Mouse (Mus musculus) urinary bladder, postnatal 10 days (tissue): ENCODE data around the gene Tsc22d2.

Source experiments
- DNase-seq: peaks from one replicate; pipeline ENCODE4 v3.0.0; 2022; ENCODE audit warnings: low spot score

Tsc22d2 gene

DNA sequence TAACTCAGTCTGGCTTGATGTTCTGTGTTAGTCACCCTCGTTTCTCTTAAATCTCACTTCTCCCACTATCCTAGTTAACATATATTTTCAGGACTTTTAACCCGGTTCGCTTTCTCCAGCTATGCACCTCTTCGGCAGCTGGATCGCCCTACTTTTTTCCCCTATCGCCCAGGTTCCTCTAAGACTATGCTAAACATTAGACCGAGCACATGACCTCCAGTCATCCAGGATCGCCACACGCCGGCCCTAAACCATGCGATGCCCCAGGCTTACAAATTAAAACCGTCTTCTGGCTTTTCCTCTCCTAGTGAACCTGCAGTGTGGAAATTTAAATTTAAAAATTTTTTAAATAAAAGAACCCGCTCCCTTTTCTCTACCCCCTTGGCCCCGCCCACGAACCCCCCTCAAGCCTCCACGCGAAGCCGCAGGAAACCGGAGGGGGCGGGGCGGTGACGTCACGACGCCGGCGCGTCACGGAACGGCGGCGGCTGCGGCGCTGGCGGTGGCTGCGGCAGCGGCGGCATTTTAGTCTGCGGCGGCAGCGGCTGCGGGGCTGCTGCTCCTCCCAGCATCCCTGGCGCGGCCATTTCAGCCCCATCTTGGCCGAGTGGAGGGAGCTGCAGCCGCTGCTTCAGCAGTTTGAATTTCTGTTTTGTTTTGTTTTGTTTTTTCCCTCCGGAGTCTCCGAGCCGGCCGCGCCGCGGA is at the start of gene Tsc22d2:
Gene Tsc22d2 (plus strand): TSS at position 482 of the 705 bp plus-strand sequence.
- peak; percentile 97 for DNase-seq

DNA sequence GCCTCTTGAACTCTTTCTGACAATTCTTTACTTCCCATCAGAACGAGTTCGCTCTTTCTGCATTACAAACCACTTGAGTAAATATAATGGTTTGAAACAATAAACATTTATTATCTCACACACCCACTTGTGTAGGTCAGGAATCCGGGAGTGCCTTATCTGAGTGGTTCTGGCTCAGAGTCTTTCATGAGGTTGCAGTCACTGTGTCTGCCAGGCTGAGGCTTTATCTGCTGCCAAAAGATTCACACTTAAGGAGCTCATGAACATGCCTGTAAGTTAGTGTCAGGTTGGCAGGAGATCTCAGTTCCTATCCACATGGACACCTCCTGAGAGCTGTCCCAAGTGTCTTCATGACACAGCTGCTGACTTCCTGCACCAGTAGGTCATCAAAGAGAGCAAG is 47.8 kb upstream of the Tsc22d2 start:
- no peak for DNase-seq

DNA sequence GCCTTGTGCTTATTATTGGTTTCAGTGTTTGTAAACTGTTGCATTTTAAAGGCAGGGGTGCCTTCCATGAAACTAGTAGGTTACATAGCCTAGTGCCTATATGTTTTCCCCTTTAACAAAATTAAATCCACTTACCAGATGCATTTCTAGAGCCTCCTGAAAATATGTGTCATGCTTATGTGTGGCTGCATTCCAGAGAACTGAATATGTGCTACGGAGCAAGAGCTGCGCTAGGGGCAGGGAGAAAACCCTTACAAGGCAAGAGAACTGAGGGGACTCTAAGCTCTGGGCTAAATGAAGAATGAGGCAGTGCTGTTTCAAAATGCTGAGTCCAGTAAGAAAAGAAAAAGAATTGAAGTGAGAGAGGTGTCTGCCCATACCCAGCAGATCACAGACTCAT is 43.7 kb upstream of the Tsc22d2 start:
- DNase-seq: no peak

DNA sequence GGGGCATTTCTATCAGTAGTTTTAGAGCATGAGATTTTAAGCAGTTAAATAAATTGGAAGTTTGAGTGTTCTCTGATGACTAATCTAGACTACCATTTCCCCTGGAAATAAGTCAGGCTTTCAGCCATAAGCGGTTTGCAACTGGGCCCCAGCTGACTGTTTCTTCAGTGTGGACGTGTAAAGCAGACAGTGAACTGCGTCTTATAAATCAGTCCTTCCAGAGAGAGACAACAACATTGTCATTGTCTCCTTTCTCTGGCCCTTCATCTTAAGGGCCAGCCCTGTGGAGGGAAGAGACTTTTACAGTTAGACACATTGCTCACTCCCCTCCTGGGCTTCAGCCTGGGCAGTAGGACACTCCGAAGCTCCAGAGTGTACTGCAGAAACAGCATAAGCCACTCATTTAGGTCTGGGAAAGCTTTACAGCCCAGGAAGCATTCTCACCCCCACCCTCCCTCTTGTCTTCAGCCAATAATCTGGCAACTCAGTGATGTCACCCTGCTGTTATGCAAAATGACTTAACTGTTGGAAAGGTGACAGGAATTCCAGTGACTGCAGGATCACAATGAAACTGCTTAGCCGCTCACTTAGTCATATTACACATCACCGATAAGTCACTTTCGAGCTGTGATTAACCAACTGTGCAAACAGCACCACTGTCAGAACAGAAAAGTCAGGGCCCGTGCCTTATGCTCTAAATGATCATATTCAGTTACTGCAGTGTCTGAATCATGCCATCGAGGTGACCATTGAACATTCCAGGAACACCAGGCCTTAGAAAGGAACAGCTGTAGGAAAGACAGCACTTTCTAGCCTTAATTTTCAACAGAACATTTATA is 42.2 kb upstream of the Tsc22d2 start:
- DNase-seq: no peak

DNA sequence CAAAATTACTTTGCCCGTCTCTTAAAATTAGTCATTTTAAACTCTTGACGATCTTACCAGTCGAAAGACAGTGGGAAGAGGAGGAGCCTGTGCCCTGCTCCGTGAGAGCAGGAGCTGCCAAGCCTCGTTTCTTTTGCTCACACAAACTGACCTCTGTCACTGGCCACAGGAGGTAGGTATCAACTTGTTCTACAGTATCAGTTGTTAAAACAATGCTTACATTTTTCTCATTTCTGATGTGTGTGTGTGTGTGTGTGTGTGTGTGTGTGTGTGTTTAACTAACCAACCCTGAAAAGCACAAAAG is 41.7 kb upstream of the Tsc22d2 start:
- DNase-seq: no peak

DNA sequence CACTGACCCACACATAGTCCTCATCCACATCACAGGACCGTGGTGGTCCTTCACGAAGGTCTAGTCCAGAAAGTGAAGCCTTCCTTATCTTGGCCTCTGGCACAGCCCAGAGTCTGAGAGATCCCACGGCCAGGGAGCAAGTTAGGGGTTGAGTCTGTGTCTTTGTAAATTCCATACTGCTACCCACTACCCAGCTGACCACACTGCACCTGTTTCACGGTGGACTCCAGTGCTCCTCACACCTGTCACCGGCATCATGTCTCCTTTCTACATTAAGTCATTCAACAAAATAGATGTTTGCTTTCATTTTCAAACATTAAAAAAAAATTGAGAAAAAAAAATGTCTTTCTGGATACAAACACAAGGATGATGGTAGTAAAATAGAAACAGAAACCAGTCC is 40.2 kb upstream of the Tsc22d2 start:
- DNase-seq: no peak

DNA sequence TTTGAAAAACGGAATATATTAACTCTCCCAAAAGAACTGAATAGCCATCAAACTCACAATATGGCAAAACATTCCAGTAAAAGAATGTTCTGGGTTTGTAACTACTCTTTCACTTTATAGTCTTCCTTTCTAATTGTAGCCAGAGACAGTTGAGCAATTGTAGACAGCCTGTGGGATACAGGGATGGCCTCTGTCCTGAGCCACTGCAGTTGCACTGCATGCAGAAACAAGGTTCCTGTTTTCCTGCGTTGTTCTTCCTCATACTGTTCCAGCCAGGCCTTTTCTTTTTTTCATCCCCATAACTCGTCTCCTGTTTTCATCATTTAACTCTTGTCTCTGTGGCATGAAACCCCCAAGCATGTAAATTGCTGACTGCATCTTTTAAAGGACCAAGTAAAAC is 37.8 kb upstream of the Tsc22d2 start:
- no peak for DNase-seq

DNA sequence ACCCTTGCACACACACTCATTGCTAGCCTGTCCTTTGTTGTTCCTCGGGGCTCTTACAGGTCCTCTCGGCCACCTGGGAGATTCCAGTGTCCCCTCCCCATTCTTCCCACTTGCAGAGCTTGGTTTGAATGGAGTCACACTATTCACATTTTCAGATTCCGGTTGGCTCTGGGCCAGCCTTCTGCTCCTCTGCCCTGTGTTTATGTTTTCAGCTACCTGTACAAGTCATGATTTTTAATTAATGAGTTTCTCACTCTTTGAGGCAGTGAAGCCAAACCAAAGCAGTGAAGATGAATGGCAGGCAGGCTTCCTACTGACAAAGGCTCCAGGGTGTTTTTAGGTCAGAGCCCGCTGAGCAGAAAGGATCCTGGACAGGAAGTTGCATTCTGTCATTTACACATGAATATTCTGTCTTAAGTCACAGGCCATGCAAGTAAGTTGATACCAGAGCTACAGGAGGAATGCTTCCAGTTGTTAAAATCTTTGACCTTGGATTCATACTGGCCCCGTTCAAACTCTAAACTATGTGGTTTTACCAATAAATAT is 36.9 kb upstream of the Tsc22d2 start:
- no peak for DNase-seq

DNA sequence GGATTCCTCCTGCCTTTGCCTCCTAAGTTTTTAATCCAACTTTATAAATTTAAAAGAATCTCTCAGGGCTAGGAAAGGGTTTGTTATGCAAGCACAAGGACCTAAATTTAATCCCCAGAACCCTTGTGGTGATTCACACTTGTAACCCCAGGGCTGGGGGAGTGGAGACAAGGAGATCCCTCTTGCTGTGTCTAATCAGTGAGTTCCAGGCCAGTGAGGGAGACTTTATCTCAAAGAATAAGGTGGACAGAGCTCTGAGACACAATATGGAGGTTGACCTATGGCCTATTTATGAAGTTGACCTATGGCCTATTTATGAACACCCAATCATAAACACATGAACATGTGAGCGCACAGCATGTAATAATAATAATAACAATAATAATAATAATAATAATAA is 31.8 kb upstream of the Tsc22d2 start:
- no peak for DNase-seq

DNA sequence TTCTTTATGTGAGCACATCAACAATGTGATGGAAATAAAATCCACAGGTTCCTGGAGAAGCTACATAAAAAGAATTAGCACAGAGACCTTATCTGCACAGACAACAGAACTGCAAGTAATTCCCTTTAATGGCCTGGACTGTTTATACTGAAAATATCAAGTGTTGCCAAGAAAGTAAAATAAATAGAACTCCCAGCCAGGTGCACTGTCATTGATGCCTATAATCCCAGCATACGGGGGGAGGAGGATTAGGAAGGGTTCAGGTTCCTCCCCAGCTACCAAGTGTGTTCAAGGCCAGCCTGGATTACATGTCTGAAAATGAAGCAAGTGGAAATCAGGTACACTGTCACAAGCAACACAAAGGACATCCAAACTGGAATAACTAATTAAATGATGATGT is 29.5 kb upstream of the Tsc22d2 start:
- DNase-seq: no peak

DNA sequence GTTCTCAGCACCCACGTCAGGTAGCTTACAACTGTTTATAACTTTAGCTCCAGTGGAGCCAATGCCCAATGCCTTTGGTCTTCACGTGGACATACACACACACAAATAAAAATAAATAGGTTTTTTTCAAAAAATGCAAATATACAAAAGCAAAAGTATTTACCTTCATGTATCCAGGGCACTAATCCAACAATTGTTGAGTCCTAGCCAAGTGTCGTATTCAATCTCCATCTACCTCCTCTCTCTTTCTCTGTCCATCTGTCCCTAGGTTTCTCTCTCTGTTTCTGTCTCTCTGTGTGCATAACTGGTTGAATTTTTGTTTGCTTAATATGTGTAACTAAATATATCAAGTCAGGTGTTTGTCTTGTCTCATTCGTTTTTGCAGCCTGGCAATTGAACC is 25.8 kb upstream of the Tsc22d2 start:
- DNase-seq: no peak

DNA sequence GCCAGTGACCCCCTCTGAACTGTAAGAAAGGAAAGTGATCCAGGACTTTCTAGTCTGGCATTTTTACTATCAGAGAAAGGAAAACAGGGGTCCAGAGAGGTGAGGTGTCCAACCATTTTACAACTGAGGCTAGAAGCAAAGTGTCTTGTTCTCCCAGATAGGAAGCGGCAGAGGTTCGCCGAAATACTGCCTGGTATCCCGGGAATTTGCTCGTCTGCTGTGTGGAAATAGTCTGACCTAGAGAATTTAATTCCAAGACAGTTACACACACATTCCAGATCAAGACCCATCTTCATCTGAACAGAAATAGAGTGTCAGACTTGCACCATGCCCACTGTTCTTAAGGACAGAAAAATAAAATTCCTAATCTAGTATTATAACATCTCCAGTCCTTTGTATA is 16.0 kb upstream of the Tsc22d2 start:
- no peak for DNase-seq

DNA sequence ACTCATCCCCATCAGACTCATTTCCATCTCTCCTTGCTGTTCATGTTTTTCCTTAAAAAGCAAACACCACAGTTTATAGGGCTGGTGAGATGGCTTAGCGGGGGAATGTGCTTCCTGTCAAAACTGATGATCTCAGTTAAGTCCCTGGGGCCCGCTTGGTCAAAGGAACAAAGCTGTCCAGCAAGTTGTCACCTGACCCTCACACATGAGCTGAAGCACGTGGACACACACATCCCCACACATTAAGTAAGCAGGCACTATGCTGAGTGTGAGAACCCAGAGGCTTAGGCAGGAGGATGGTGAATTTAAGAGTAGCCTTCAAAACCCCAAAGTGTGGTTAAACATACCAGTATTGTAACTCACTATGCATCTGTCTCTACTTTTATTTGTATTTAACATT is 14.6 kb upstream of the Tsc22d2 start:
- no peak for DNase-seq

DNA sequence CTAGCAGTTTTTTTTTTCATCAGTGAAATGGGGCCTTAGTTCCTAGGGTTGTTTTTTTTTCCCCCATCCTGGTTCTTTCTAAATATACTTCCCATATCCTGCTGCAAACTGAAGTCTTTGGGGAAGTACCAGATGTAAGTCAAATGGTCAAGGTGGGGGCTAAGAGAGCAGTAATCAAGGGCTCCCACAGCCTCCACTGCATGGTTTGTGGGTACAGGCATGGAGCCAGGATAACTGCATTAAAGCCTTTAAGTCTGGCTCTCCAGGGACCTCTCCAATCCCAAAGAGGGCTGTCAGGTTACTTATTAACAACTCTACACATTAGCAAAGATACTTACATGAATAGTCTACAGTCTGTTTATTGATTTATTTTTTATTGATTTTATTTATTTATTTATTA is 2.8 kb upstream of the Tsc22d2 start:
- DNase-seq: no peak

DNA sequence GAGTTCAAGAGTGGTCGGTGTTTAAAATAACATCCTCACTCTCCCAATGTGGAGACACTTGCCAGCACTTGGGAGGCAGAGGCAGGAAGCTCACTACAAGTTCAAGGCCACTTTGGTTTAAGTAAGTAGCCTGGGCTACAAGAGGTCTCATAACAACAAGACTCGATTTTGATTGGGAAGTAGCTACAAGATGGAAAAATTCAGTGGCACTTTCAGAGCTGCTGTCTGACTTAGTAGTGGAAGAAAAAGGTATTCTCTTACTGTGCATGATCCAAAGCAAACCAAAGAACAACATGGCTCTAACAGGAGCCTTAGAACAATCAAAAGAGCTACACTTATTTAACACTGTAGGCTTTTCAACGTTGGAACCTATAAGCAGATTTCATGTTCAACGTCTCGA is 844 bp upstream of the Tsc22d2 start:
- no peak for DNase-seq

DNA sequence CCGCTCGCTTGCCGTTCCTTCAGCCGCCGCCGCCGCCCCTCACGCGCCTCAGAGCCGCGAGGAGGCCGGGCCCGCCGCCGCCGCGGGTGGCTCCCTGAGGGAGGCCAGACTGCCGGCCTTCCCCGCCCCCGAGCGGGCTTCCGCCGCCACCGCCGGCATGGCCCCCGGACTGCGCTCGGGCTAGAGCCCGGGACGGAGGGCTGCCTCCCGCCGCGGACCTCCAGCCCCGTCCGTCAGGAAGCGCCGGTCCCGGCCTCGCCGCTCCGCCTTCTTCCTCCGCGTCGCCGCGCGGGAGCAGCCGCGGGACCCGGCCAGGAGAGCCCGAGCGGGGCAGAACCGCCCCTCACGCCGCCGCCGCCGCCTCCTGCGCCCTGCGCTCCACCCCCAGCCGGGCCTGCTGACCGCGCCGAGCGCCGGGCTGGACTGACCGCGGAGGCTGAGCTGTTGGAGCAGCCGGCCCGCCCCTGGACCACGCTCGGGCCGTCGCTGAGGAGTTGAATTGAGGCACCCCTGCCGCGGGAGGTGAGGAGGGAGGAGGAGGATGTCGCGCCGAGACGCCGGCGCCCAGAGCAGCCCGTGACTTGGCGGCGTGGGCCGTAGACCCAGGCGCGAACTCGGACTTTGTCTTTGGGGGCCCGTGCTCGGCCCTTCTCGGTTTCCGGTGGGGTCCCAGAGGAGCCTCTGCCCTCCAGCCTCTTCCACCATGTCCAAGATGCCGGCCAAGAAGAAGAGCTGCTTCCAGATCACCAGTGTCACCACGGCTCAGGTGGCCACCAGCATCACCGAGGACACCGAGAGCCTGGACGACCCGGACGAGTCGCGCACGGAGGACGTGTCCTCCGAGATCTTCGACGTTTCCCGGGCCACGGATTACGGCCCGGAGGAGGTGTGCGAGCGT is 720 bp downstream of the Tsc22d2 start:
- DNase-seq: peak; percentile 25

DNA sequence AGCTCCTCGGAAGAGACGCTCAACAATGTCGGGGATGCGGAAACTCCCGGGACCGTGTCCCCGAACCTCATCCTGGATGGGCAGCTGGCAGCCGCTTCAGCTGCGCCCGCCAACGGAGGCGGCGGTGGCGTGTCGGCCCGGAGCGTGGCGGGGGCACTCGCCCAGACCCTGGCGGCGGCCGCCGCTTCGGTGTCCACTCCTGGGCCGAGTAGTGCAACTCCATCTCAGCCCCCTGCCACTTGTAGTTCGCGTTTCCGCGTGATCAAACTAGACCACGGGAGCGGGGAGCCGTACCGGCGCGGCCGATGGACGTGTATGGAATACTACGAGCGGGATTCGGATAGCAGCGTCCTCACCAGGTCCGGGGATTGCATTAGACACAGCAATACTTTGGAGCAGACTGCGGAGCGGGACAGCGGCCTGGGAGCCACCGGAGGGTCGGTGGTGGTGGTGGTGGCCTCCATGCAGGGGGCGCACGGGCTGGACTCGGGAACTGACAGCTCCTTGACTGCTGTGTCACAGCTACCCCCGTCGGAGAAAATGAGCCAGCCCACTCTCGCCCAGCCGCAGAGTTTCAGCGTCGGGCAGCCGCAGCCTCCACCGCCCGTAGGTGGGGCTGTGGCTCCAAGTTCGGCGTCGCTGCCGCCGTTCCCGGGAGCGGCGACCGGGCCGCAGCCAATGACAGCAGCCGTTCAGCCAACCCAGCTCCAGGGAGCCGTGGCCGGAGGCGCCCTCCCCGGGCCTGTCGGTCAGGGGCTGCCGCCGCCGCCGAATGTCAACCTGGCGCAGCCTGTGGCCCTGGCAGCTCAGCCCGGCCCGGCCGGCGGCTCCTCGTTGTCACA is 1.6 kb downstream of the Tsc22d2 start:
- peak; percentile 29 for DNase-seq

DNA sequence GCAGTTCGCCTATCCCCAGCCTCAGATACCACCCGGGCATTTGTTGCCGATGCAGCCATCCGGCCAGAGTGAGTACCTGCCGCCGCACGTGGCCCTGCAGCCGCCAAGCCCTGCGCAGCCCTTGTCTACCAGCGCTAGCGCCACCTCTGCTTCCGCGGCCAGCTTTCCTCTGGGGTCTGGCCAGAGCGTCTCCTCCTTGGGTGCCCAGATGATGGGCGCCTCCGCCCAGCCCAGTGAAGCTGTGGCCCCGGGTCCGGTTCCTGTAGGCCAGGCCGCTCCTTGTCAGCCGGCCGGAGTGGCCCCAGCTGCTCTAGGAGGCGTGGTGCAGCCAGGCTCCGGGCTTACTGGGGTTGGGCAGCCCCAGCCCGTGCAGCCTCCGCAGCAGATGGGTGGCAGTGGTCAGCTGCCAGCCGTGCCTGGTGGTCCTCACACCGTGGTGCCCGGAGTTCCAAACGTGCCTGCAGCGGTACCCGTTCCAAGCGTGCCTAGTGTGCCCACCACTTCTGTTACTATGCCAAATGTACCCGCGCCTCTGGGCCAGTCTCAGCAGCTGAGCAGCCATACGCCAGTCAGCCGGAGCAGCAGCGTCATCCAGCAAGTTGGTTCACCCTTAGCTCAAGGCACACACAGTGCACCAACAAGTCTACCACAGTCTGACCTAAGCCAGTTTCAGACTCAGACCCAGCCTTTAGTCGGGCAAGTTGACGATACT is 2.4 kb downstream of the Tsc22d2 start:
- peak; percentile 18 for DNase-seq

DNA sequence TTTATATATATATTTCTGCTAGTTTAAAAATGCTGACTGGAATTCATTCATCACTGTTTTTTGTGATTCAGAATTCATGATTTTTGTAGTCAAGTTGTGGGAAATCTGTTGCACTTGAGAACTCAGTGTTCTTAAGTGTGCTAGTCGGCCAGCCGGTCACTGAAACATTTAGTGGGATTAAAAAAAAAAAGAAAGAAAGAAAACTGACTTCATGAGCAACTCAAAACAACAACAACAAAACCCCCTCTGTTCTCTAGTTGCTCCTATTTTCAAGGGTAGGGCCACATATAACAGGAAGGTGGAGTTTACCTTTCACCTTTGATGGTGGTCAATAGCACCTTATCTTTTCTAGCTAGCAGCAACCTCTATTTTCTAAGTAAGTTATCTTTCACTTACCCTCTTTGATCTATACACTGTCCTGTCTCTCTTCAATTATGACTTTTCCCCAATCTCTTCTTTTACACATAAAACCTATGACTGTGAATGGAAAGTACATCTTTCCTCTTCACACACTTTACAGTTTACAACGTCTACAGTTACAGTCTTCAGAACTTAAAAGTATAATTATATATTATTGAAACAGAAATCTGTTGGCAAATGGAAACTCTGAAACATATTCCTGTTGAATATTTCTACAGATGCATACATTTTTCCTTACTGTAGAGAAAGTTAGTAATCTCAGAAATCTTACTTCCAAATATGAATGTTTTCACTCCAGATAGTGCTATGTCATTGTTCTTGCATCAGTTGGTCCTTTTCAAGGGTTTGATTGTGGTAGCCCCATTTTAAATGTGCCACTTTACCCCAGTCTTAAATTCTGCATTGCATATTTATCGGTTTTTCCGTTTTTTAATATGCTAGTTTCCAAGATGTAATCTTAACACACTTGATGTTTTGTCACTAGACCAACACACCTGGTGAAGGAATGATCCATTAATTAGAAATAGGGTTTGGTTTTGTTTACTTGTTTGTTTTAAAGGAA is 4.5 kb downstream of the Tsc22d2 start:
- DNase-seq: no peak

DNA sequence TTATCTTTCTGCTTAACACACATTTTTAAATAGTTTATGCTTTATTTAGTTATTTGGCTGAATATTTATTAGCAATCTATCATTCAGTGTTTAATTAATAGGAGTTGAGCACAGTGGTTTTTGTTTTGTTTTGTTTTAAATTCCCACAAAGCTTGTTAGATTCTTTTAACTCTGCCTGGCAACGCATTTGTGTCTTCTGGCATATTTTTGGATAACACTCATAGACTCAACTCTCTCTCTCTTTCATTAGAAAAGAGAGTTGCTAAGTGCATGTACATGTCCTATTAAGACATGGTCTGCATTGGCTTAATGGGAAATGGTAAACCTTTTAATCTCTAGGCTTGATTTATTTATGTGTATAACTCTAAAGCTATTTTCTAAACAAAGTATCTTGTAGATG is 14.3 kb downstream of the Tsc22d2 start:
- no peak for DNase-seq
